Mouse (Mus musculus) ES-E14 (cell line): ENCODE results near the gene Kirrel3. TPM values are rescaled to one million over a fixed set of nuclear protein-coding genes. Genes with fewer than 3 reads are reported as not detected.

Experiments
- DNase-seq: peaks from one replicate; pipeline ENCODE4 v3.0.0-alpha.2; 2013; ENCODE audit warnings: low read depth, low spot score
- H3K27ac ChIP-seq: 2 replicates; pipeline ENCODE4 v1.5.1; 2012; ENCODE audit warnings: low read depth, mild to moderate bottlenecking, low read length, moderate library complexity, mixed read lengths; ENCODE audit not compliant: poor library complexity, insufficient read depth, severe bottlenecking
- H3K36me3 ChIP-seq: 2 replicates; pipeline ENCODE4 v1.6.1; 2012; ENCODE audit warnings: mild to moderate bottlenecking, low read length, moderate library complexity, mixed read lengths; ENCODE audit not compliant: control insufficient read depth, poor library complexity, insufficient read depth, severe bottlenecking
- H3K4me1 ChIP-seq, 2 experiments: fragments of 150-350 bp in 1 of 2; sonication (generic) in 1 of 2; 2 replicates each; pipeline ENCODE4 v1.6.1; 2012; ENCODE audit warnings: low read length in 2 of 2, mild to moderate bottlenecking in 1 of 2, mixed read lengths in 1 of 2; ENCODE audit not compliant: control insufficient read depth in 2 of 2, insufficient read depth in 2 of 2, poor library complexity in 1 of 2
- H3K4me3 ChIP-seq, 2 experiments: fragments of 150-350 bp in 1 of 2; sonication (generic) in 1 of 2; 2 replicates each; pipeline ENCODE4 v1.5.1; 2012; ENCODE audit warnings: low read length in 2 of 2, low read depth in 1 of 2, mild to moderate bottlenecking in 1 of 2, mixed read lengths in 1 of 2; ENCODE audit not compliant: insufficient read depth in 1 of 2, poor library complexity in 1 of 2, severe bottlenecking in 1 of 2
- H3K9ac ChIP-seq: 2 replicates; pipeline ENCODE4 v1.6.1; 2012; ENCODE audit warnings: low read depth, mild to moderate bottlenecking, low read length, mixed read lengths; ENCODE audit not compliant: poor library complexity, insufficient read depth, severe bottlenecking
- H3K9me3 ChIP-seq: fragments of 150-350 bp; sonication (generic); 2 replicates; pipeline ENCODE4 v1.6.1; 2012; ENCODE audit warnings: low read depth, mild to moderate bottlenecking, low read length; ENCODE audit not compliant: control insufficient read depth, insufficient read depth
- CHD2 ChIP-seq: IDR thresholded peaks from 2 replicates; pipeline ENCODE4 v1.6.1; 2014; ENCODE audit warnings: mild to moderate bottlenecking, low read depth, low read length, inconsistent platforms
- HCFC1 ChIP-seq: IDR thresholded peaks from 2 replicates; pipeline ENCODE4 v1.6.1; 2012; ENCODE audit warnings: low read length, inconsistent platforms, borderline replicate concordance; ENCODE audit not compliant: insufficient read depth
- MAFK ChIP-seq: IDR thresholded peaks from 2 replicates; pipeline ENCODE4 v1.6.1; 2014; ENCODE audit warnings: mild to moderate bottlenecking, low read depth, low read length, inconsistent platforms; ENCODE audit not compliant: insufficient read depth
- ZC3H11A ChIP-seq: IDR thresholded peaks from 2 replicates; pipeline ENCODE4 v1.6.1; 2012; ENCODE audit warnings: low read depth, mild to moderate bottlenecking, inconsistent platforms, low read length, borderline replicate concordance
- ZNF384 ChIP-seq: IDR thresholded peaks from 2 replicates; pipeline ENCODE4 v1.6.1; 2012; ENCODE audit warnings: low read depth, low read length, inconsistent platforms
- in situ Hi-C, 2 experiments: fragments of 600-800 bp; cut with MboI; formaldehyde crosslinking; loops; one replicate each; pipeline ENCODE4 v1.15.1; 2025; ENCODE audit warnings: low sequenced_read_pairs in 2 of 2, inconsistent platforms in 1 of 2; ENCODE audit not compliant: unreplicated experiment in 2 of 2
- total RNA-seq: library from RNA; depleted of rRNA; stranded (reverse); fragments of 300-350 nt; gene quantifications from 2 replicates; pipeline ENCODE4 v1.2.3, GENCODE M21; 2012

Gene Kirrel3
- total RNA-seq, 1 experiment = 0.67 TPM

DNA sequence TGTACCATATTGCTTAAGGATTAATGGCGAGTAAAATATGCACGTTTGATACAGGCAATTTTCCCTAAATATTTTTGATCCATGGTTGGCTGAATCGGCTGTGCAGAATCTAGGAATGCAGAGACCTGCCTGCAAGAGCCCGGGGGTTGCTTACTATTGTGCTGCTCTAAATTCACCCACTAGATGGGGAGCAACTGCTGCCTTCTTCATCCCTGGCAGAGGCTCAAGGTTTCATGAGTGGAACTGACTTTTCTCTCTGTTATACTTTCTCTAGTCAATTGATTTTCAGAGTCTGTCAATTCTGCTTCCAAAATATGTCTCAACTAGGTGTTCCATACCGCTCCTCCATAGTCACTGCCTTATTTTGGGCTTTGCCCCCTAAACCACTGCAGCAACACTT is 545.1 kb downstream of the Kirrel3 start:
- no peak for DNase-seq
- Histone ChIP-seq H3K9me3 (no peaks in the 10 kb centered on the region), H3K4me1 (peaks cover 0 to 9% of the 10 kb centered on the region in 2 experiments; a peak in 2 of 4 replicates), H3K27ac (no peak overlapping the region), H3K9ac (no peak overlapping the region), H3K36me3 (no peaks in the 10 kb centered on the region), H3K4me3 (no peak overlapping the region)
- in situ Hi-C loops = no loop called here
- no peak for TF ChIP-seq CHD2
- no peak for TF ChIP-seq MAFK
- no peak for TF ChIP-seq ZNF384
- TF ChIP-seq HCFC1 = no peak
- no peak for TF ChIP-seq ZC3H11A

GRCm38 (mm10) chr9:35032457-35032856 is 546.8 kb downstream of the Kirrel3 start:
- H3K4me1 ChIP-seq = peaks cover 0 to 9% of the 10 kb centered on the region in 2 experiments; a peak in 2 of 4 replicates
- H3K9ac ChIP-seq = no peak overlapping the region
- H3K4me3 ChIP-seq = no peak overlapping the region
- H3K36me3 ChIP-seq = no peaks in the 10 kb centered on the region
- in situ Hi-C loops = no loop called here
- H3K27ac ChIP-seq = no peak overlapping the region
- TF ChIP-seq HCFC1 = no peak
- TF ChIP-seq MAFK = no peak
- no peak for TF ChIP-seq ZNF384
- no peak for TF ChIP-seq ZC3H11A
- no peak for TF ChIP-seq CHD2
- H3K9me3 ChIP-seq = no peaks in the 10 kb centered on the region
- no peak for DNase-seq

DNA sequence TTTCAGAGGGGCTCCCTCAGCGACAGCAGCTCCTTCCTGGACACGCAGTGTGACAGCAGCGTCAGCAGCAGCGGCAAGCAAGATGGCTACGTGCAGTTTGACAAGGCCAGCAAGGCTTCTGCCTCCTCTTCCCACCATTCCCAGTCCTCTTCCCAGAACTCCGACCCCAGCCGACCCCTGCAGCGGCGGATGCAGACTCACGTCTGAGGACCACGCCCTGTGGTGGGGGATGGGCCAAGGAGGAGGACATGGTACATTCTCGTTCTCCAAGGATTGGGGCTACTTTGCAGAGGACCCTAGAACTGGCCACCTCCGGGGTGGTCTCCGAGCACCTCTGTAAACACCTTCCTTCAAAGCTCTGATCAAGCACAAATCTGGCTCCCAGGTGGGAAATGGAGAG is 549.4 kb downstream of the Kirrel3 start:
- no peak for TF ChIP-seq MAFK
- no peak for TF ChIP-seq ZC3H11A
- TF ChIP-seq HCFC1 = no peak
- no peak for TF ChIP-seq ZNF384
- TF ChIP-seq CHD2 = no peak
- Histone ChIP-seq H3K4me1 (peaks cover 0 to 9% of the 10 kb centered on the region in 2 experiments; a peak in 2 of 4 replicates), H3K9me3 (no peaks in the 10 kb centered on the region), H3K27ac (no peak overlapping the region), H3K9ac (0 out of 2 replicates have a peak overlapping the region, but pooled peaks have one; percentile 8), H3K36me3 (no peaks in the 10 kb centered on the region), H3K4me3 (peak overlapping the region; percentile 2 to 4; a peak in 1 of 4 replicates)
- DNase-seq = no peak
- in situ Hi-C loops = no loop called here

- no peak for DNase-seq
- Histone ChIP-seq H3K27ac (no peak overlapping the region), H3K9me3 (no peaks in the 10 kb centered on the region), H3K36me3 (no peaks in the 10 kb centered on the region), H3K4me1 (peaks cover 13 to 15% of the 10 kb centered on the region in 2 experiments), H3K4me3 (no peak overlapping the region), H3K9ac (no peak overlapping the region)
- in situ Hi-C loops = no loop called here
- TF ChIP-seq MAFK (no peak), ZC3H11A (no peak), CHD2 (no peak), ZNF384 (no peak), HCFC1 (no peak)
These were observed 553.4 kb downstream of the Kirrel3 start for GRCm38 (mm10) chr9:35038922-35039586.
